In genomic region chr17:29136236-29136635, GRCm38 (mm10) we compare ENCODE assay signal across 7 mouse cellular contexts. TPM values are rescaled to one million over a fixed set of nuclear protein-coding genes. Genes with fewer than 3 reads are reported as not detected.
DNase-seq lines count a peak whose midpoint lies in the region; ATAC-seq and TF ChIP-seq lines count a peak whose summit lies in the region.

No protein-coding gene starts in this region.

- H3K9me3 ChIP-seq in midbrain, embryonic 11.5 days (ENCODE audit: control insufficient read depth, low read length) = no peaks in the 10 kb centered on the region
- H3K9me3 ChIP-seq in midbrain, embryonic 13.5 days = no peaks in the 10 kb centered on the region

- intact Hi-C loops in heart, postnatal 25 days (cut with DNase I) = no loop called here

- no peaks in the 10 kb centered on the region; the same call in 1 of the 2 replicates for H3K4me1 ChIP-seq in midbrain, embryonic 11.5 days (ENCODE audit: control insufficient read depth, insufficient read depth, low read length)
- H3K4me1 ChIP-seq in midbrain, embryonic 13.5 days (replicated peaks) = 0 out of 2 replicates have a peak, but pooled peaks cover 2% of the 10 kb centered on the region

- peak; percentile 14 for DNase-seq in midbrain, embryonic 11.5 days (ENCODE audit: low spot score, missing footprints)
- DNase-seq in cerebellum, adult 9-11 months = peak; percentile 61
- peak; percentile 69 for DNase-seq in heart, postnatal 25 days (ENCODE audit: low spot score)

- WGBS in midbrain, embryonic 11.5 days = 62% methylated on average over 6 of the region's 6 CpGs
- 70% methylated on average over 6 of the region's 6 CpGs for WGBS in midbrain, embryonic 13.5 days

- H3K79me2 ChIP-seq in myocyte (ENCODE audit: control insufficient read depth, insufficient read depth) = no peaks in the 10 kb centered on the region

- no peak overlapping the region for H3K27ac ChIP-seq in midbrain, embryonic 11.5 days (ENCODE audit: low read depth, low read length)
- H3K27ac ChIP-seq in midbrain, embryonic 13.5 days = no peak overlapping the region

- no peak overlapping the region for H3K9ac ChIP-seq in midbrain, embryonic 11.5 days (ENCODE audit: low read length)
- H3K9ac ChIP-seq in midbrain, embryonic 13.5 days (replicated peaks) = no peak overlapping the region

- H3K4me2 ChIP-seq in midbrain, embryonic 11.5 days = no peak overlapping the region
- H3K4me2 ChIP-seq in midbrain, embryonic 13.5 days (replicated peaks) = no peak overlapping the region
- H3K4me2 ChIP-seq in myocyte (ENCODE audit: low read depth) = peak overlapping the region; percentile 27

- H3K4me3 ChIP-seq in midbrain, embryonic 11.5 days (ENCODE audit: low read depth, low read length) = no peak overlapping the region
- H3K4me3 ChIP-seq in midbrain, embryonic 13.5 days (replicated peaks) = no peak overlapping the region
- no peak overlapping the region for H3K4me3 ChIP-seq in myocyte

- no peaks in the 10 kb centered on the region for H3K27me3 ChIP-seq in midbrain, embryonic 11.5 days (ENCODE audit: control insufficient read depth, insufficient read depth, low read length)
- H3K27me3 ChIP-seq in midbrain, embryonic 13.5 days = no peaks in the 10 kb centered on the region
- no peaks in the 10 kb centered on the region for H3K27me3 ChIP-seq in myocyte (ENCODE audit: control insufficient read depth, insufficient read depth, insufficient read length)

- no peak for ATAC-seq in midbrain, embryonic 11.5 days (ENCODE audit: low FRiP score)
- no peak for ATAC-seq in midbrain, embryonic 13.5 days
- no peak for ATAC-seq in megakaryocyte progenitor cell, adult 5-6 weeks (replicated peaks; ENCODE audit: poor library complexity)
- ATAC-seq in activated CD4-positive, CD25-positive, alpha-beta regulatory T cell, adult 4 months = no peak

- no peaks in the 10 kb centered on the region for H3K36me3 ChIP-seq in midbrain, embryonic 11.5 days (ENCODE audit: control insufficient read depth, insufficient read depth, low read length)
- H3K36me3 ChIP-seq in midbrain, embryonic 13.5 days = no peaks in the 10 kb centered on the region
- H3K36me3 ChIP-seq in myocyte (ENCODE audit: control insufficient read depth, insufficient read depth) = no peaks in the 10 kb centered on the region

- TF ChIP-seq POLR2A in myocyte (IDR thresholded peaks at IDR 0.05; ENCODE audit: insufficient read length, low read depth) = no peak

- no peak overlapping the region for H3ac ChIP-seq in myocyte (ENCODE audit: control insufficient read depth, insufficient read length)

TF ChIP-seq in myocyte, 11 proteins besides CTCF, POLR2A, EP300 and RAD21:
- no peak for TF ChIP-seq REST (IDR thresholded peaks at IDR 0.05; ENCODE audit: insufficient read depth, insufficient read length)
- TF ChIP-seq MYOG (IDR thresholded peaks at IDR 0.05; ENCODE audit: control insufficient read depth in 1 of 3, insufficient read depth in 1 of 3, insufficient read length in 2 of 3, low read depth in 2 of 3) = no peak
- no peak for TF ChIP-seq E2F4 (IDR thresholded peaks at IDR 0.05; ENCODE audit: insufficient read depth)
- no peak for TF ChIP-seq MAX (IDR thresholded peaks at IDR 0.05; ENCODE audit: low read depth)
- no peak for TF ChIP-seq SRF (IDR thresholded peaks at IDR 0.05; ENCODE audit: control insufficient read depth, insufficient read length, low read depth)
- no peak for TF ChIP-seq TCF12 (IDR thresholded peaks at IDR 0.05; ENCODE audit: insufficient read depth, poor library complexity, severe bottlenecking)
- TF ChIP-seq USF1 (IDR thresholded peaks at IDR 0.05; ENCODE audit: low read depth) = no peak
- no peak for TF ChIP-seq MYOD1 (IDR thresholded peaks at IDR 0.05; ENCODE audit: control insufficient read depth in 1 of 3, insufficient read length in 2 of 3, low read depth in 2 of 3)

RNA-seq across cellular contexts. Expression of gene Rab44, which starts 22.3 kb away (rescaled TPM):
- 0.22 and 0.44 TPM in 2 replicates for polyA plus RNA-seq in midbrain, embryonic 11.5 days (2014; fragmentation: Nextera tagmentation; extraction: Ambion mirVana)
- polyA plus RNA-seq in midbrain, embryonic 13.5 days (2015; fragmentation: Nextera tagmentation; extraction: Ambion mirVana) = not detected in 2 replicates
- total RNA-seq in heart, postnatal 25 days (2021) = under 1 TPM; 0.13 to 0.39 TPM
- 6.8 TPM for polyA plus RNA-seq in myocyte (2012; fragmentation: generic; extraction: Trizol)
- 188 and 202 TPM in 2 replicates for total RNA-seq in megakaryocyte progenitor cell, adult 5-6 weeks (2015)
- 286 and 295 TPM in 2 replicates for total RNA-seq in megakaryocyte progenitor cell, adult 5-6 weeks (2017)
- polyA plus RNA-seq in activated CD4-positive, CD25-positive, alpha-beta regulatory T cell, adult 4 months (2017; shearing (Covaris generic)) = not detected

RNA-seq across cellular contexts. Expression of gene Cdkn1a, which starts 45.5 kb away (rescaled TPM):
- polyA plus RNA-seq in midbrain, embryonic 11.5 days (2014; fragmentation: Nextera tagmentation; extraction: Ambion mirVana) = 16.1 and 17.4 TPM in 2 replicates
- polyA plus RNA-seq in midbrain, embryonic 13.5 days (2015; fragmentation: Nextera tagmentation; extraction: Ambion mirVana) = 47.1 and 47.4 TPM in 2 replicates
- 100 to 1,000 TPM in 1 of 2 experiments, 10 to 100 TPM in 1; 30.1 to 102 TPM for total RNA-seq in heart, postnatal 25 days (2021)
- polyA plus RNA-seq in myocyte (2012; fragmentation: generic; extraction: Trizol) = 2,069 TPM
- 7.8 and 11.4 TPM in 2 replicates for total RNA-seq in megakaryocyte progenitor cell, adult 5-6 weeks (2015)
- 1.3 and 3.6 TPM in 2 replicates for total RNA-seq in megakaryocyte progenitor cell, adult 5-6 weeks (2017)
- polyA plus RNA-seq in activated CD4-positive, CD25-positive, alpha-beta regulatory T cell, adult 4 months (2017; shearing (Covaris generic)) = 10 to 100 TPM in 1 of 2 experiments, 1 to 10 TPM in 1; 7.5 to 12.1 TPM

Comparison
In these comparisons a context has a peak if more than half of its experiments do, and no peak if none do; other contexts are left out.
1. DNase-seq: peak in every context shown above with its lines; median percentile 69 in heart, postnatal 25 days; 61 in cerebellum, adult 9-11 months; 14 in midbrain, embryonic 11.5 days.
2. RNA of gene Cdkn1a, which starts 45.5 kb away (polyA plus RNA-seq): 2,069 TPM in myocyte (single experiment); 47.1 to 47.4 TPM in midbrain, embryonic 13.5 days, 16.1 to 17.4 TPM in midbrain, embryonic 11.5 days and 7.5 to 12.1 TPM in activated CD4-positive, CD25-positive, alpha-beta regulatory T cell, adult 4 months; every median in the first group is over 10 times any median in the second.